Mouse (Mus musculus): ENCODE measurements around the gene Dvl1. TPM values are rescaled to one million over a fixed set of nuclear protein-coding genes. Genes with fewer than 3 reads are reported as not detected.
A peak's percentile ranks its signal among the peaks of the same experiment; 100 is the strongest.

The Dvl1 gene
- polyA plus RNA-seq, 1 experiment = 184 TPM

- H3K4me1 ChIP-seq (replicated peaks; ENCODE audit: control insufficient read depth, insufficient read depth, low read length) = peaks cover 24% of the 10 kb centered on the region
- TF ChIP-seq POLR2A (IDR thresholded peaks at IDR 0.05; ENCODE audit: control insufficient read depth, extremely low read depth, insufficient read depth, low read length, poor library complexity) = no peak
- no peak for TF ChIP-seq CTCF (IDR thresholded peaks at IDR 0.05; ENCODE audit: borderline replicate concordance, control insufficient read depth, extremely low read depth, insufficient read depth, low read length, poor library complexity)
- DNase-seq = no peak
- H3K27ac ChIP-seq (ENCODE audit: control insufficient read depth, insufficient read depth, low read length) = no peak overlapping the region
- no peak overlapping the region for H3K4me3 ChIP-seq (ENCODE audit: control insufficient read depth, insufficient read depth, low read length)
- 82% methylated on average over 8 of the region's 8 CpGs for WGBS
- no peaks in the 10 kb centered on the region for H3K36me3 ChIP-seq (ENCODE audit: control insufficient read depth, insufficient read depth, low read length)
- no peaks in the 10 kb centered on the region for H3K27me3 ChIP-seq (ENCODE audit: control insufficient read depth, insufficient read depth, low read length)
Observed at GRCm38 (mm10) chr4:155838187-155839153, 8.7 kb upstream of the Dvl1 start.

- 83% methylated on average over 16 of the region's 16 CpGs for WGBS
- Histone ChIP-seq H3K27me3 (ENCODE audit: control insufficient read depth, insufficient read depth, low read length) (no peaks in the 10 kb centered on the region), H3K36me3 (ENCODE audit: control insufficient read depth, insufficient read depth, low read length) (no peaks in the 10 kb centered on the region), H3K27ac (ENCODE audit: control insufficient read depth, insufficient read depth, low read length) (no peak within 1 kb of the TSS), H3K4me1 (replicated peaks; ENCODE audit: control insufficient read depth, insufficient read depth, low read length) (peaks cover 21% of the 10 kb centered on the region), H3K4me3 (ENCODE audit: control insufficient read depth, insufficient read depth, low read length) (peak within 1 kb of the TSS; percentile 39; the same call in 1 of the 2 replicates)
- TF ChIP-seq POLR2A (IDR thresholded peaks at IDR 0.05; ENCODE audit: control insufficient read depth, extremely low read depth, insufficient read depth, low read length, poor library complexity) (no peak), CTCF (IDR thresholded peaks at IDR 0.05; ENCODE audit: borderline replicate concordance, control insufficient read depth, extremely low read depth, insufficient read depth, low read length, poor library complexity) (no peak)
- DNase-seq = no peak
Observed at GRCm38 (mm10) chr4:155839483-155839910, 7.7 kb upstream of the Dvl1 start, which contains the start of gene Mxra8. Mxra8 (plus strand) TSS chr4:155839680.

- peak overlapping the region; percentile 39 for H3K4me3 ChIP-seq (ENCODE audit: control insufficient read depth, insufficient read depth, low read length)
- 22% methylated on average over 8 of the region's 8 CpGs for WGBS
- H3K36me3 ChIP-seq (ENCODE audit: control insufficient read depth, insufficient read depth, low read length) = no peaks in the 10 kb centered on the region
- no peaks in the 10 kb centered on the region for H3K27me3 ChIP-seq (ENCODE audit: control insufficient read depth, insufficient read depth, low read length)
- TF ChIP-seq CTCF (IDR thresholded peaks at IDR 0.05; ENCODE audit: borderline replicate concordance, control insufficient read depth, extremely low read depth, insufficient read depth, low read length, poor library complexity) (no peak), POLR2A (IDR thresholded peaks at IDR 0.05; ENCODE audit: control insufficient read depth, extremely low read depth, insufficient read depth, low read length, poor library complexity) (no peak)
- H3K4me1 ChIP-seq (replicated peaks; ENCODE audit: control insufficient read depth, insufficient read depth, low read length) = peaks cover 21% of the 10 kb centered on the region
- no peak overlapping the region for H3K27ac ChIP-seq (ENCODE audit: control insufficient read depth, insufficient read depth, low read length)
- DNase-seq = no peak
Observed at GRCm38 (mm10) chr4:155840076-155841002, 6.9 kb upstream of the Dvl1 start.

- peak; percentile 64 for DNase-seq
- H3K4me1 ChIP-seq (replicated peaks; ENCODE audit: control insufficient read depth, insufficient read depth, low read length) = peaks cover 21% of the 10 kb centered on the region
- under 1% methylated on average over 32 of the region's 32 CpGs for WGBS
Observed at GRCm38 (mm10) chr4:155841003-155841454, 6.2 kb upstream of the Dvl1 start.

GRCm38 (mm10) chr4:155841651-155842270 lies 5.4 kb upstream of the Dvl1 start:
- H3K36me3 ChIP-seq (ENCODE audit: control insufficient read depth, insufficient read depth, low read length) = no peaks in the 10 kb centered on the region
- H3K4me1 ChIP-seq (replicated peaks; ENCODE audit: control insufficient read depth, insufficient read depth, low read length) = peaks cover 25% of the 10 kb centered on the region
- no peaks in the 10 kb centered on the region for H3K27me3 ChIP-seq (ENCODE audit: control insufficient read depth, insufficient read depth, low read length)
- WGBS = 70% methylated on average over 38 of the region's 38 CpGs
- 0 out of 2 replicates have a peak overlapping the region, but pooled peaks have one; percentile 39 for H3K4me3 ChIP-seq (ENCODE audit: control insufficient read depth, insufficient read depth, low read length)
- no peak overlapping the region for H3K27ac ChIP-seq (ENCODE audit: control insufficient read depth, insufficient read depth, low read length)
- DNase-seq = no peak
- TF ChIP-seq POLR2A (IDR thresholded peaks at IDR 0.05; ENCODE audit: control insufficient read depth, extremely low read depth, insufficient read depth, low read length, poor library complexity) (no peak), CTCF (IDR thresholded peaks at IDR 0.05; ENCODE audit: borderline replicate concordance, control insufficient read depth, extremely low read depth, insufficient read depth, low read length, poor library complexity) (no peak)

More at GRCm38 (mm10) chr4:155841003-155841454, 6.2 kb upstream of the Dvl1 start:
- Histone ChIP-seq H3K4me3 (ENCODE audit: control insufficient read depth, insufficient read depth, low read length) (peak overlapping the region; percentile 39), H3K27me3 (ENCODE audit: control insufficient read depth, insufficient read depth, low read length) (no peaks in the 10 kb centered on the region), H3K36me3 (ENCODE audit: control insufficient read depth, insufficient read depth, low read length) (no peaks in the 10 kb centered on the region), H3K27ac (ENCODE audit: control insufficient read depth, insufficient read depth, low read length) (no peak overlapping the region)
- TF ChIP-seq POLR2A (IDR thresholded peaks at IDR 0.05; ENCODE audit: control insufficient read depth, extremely low read depth, insufficient read depth, low read length, poor library complexity) = no peak
- peak; percentile 50; the same call in 1 of the 2 replicates for TF ChIP-seq CTCF (IDR thresholded peaks at IDR 0.05; ENCODE audit: borderline replicate concordance, control insufficient read depth, extremely low read depth, insufficient read depth, low read length, poor library complexity)

Data from thymus, adult 2 months (tissue).